Mouse (Mus musculus) ovary, postnatal 14 days (tissue): ENCODE measurements around the gene Tas2r137.

ENCODE experiments used
- DNase-seq: peaks from one replicate; pipeline ENCODE4 v3.0.0; 2022; ENCODE audit warnings: low spot score

Gene Tas2r137

DNA sequence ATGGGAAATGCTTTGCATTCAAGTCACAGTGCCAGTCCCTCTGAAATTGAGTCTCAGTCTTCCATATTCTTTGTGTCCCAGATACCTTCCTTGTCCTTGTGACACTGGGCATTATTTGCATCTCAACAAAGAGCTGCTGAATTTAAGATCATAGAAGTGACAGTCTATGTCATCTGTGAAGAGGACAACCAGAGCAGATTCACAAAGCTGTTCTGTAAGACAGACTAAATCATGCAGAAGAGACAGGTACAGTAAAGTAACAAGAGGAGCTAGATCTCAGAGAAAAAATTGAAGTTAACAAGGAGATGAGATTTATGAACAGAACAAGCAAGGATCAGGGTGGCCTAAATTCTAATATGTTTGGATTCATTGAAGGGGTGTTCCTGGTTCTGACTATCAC lies at the start of gene Tas2r137:
Gene Tas2r137 (plus strand): TSS at position 301 of the 400 bp plus-strand sequence.
- DNase-seq: no peak

DNA sequence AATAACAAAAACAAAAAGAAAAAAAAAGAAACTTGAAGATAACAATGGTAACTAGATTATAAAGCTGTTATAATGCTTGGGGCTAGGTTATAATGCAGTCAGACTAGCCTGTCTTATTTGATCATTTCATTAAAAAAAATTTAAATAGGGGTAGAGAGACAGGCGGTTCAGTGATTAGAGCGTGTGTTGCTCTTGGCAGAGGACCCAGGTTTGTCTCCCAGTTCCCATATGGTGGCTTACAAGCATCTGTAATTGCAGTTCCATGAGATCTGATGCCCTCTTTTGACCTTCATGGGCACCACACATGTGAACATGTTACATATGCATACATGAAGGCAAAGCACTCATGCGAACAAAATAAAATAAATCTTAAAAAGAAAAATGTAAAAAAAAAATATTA lies 49.8 kb upstream of the Tas2r137 start:
- DNase-seq: no peak

DNA sequence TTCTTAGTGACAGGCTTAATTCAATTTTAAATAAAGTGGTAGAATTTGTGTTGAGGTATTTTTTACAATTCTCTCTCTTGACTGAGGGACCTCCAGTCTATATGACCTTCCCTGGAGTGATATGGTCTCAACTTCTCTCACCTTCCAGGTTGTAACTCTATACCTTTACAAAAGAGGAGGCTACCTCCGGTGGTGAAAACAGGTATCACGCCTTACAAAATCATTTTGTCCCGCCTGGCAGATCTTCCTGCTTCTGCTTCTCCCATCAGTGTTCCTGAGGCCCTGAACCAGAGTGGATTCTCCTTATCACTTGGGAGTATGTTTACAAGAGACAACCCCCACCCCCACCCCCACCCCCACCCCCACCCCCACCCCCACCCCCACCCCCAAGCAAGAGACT lies 49.3 kb upstream of the Tas2r137 start:
- no peak for DNase-seq

DNA sequence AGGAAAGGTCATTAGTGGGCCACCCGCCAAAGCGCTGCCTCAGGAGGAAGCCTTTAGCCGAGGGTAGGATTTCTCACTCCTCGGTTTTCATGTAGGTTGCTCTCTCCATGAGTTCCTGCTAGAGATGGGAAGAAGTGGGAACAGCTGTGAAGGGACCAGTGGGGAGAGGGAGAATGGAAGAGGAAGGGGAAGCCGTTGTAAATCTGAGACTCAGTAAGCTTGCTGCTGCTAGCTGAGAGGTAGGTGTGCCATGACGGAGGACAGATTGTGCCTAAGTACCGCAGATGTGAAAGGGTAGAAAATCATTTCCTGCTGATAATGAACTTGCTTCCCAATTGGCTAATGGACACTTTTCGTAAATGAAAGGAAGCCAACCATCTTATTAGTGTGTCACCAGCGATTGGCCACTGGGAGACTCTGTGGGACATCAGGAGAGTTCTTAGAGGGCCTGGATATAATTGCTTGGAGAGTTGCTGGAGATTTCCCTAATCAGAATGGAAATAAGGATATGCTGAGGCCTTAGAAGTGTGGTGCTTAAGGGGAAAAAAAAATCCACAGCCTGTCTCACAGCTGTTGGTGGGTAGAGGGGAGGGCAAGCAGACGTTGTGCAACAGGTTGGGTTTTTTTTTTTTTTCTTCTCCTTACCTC lies 47.6 kb upstream of the Tas2r137 start:
- DNase-seq: no peak

GRCm38 (mm10) chr6:40448626-40449025 lies 42.4 kb upstream of the Tas2r137 start:
- DNase-seq: no peak

DNA sequence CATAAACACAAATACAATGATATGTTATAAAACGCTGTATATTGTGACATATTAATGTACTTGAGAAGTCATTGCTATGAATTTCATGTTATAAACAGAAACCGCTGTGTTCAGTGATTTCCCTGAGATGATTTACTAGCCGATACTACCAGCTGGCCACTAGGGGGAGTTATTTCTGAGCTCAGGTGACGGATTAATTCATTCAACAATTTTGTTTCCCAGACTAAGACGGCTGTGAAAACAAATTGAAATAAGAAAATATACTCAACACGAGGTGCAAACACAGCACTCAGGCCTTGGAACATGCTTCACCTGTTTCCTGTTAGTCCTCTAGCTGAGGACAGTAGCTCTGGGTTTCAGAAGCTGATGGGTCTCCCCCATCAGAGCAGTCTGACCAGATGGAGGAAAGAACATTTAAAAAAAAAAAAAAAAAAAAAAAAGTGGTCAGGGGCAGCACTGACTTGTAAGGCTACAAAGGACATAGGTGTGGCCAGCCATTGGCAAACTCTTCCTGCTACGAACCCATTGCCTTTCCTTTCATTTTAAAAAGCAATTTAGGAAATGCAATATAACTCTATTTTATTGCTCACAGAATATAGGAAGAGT lies 36.5 kb upstream of the Tas2r137 start:
- DNase-seq: no peak

- DNase-seq: no peak
Observed at GRCm38 (mm10) chr6:40465710-40466109, 25.3 kb upstream of the Tas2r137 start.

DNA sequence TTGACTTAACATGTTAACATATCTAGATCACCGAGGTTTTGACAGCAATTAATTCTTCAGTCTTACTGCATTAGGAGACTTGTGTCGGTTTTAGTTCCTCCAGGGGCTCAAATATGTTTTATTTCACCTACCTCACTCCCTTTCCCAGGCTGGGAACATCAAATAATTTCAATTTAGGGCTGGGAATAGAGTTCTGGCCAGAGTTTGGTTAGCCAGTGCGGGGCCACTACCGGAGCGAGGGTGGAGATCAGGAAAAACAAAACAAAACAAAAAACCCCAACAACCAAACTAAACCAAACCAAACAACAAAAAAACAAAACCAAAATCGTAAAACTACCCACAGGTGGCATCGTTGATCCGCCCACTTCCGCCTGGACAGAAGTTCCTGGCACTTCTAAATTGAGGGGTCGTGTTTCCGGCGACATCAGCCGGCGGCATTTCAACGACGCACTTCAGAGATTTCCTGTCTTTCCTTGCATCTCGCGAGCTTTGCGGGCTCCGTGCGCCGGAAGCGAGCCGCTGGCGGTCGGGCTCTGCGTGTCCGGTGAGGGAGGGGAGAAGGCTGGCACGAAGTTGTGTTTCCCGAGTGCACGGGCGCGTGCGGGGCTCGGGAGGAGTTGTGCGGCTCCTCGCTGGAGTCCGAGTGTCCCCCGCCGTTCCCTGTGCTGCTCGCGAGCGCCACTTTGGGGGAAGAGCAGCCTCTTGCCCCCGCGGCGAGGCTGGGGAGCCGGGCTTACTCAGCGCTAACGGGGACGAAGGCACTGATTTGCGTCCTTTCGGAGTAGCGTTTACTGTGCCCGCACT lies 19.9 kb upstream of the Tas2r137 start, which contains the start of gene Ssbp1:
Gene Ssbp1 (plus strand): TSS at position 437 of the 804 bp plus-strand sequence.
- DNase-seq: peak; percentile 85

DNA sequence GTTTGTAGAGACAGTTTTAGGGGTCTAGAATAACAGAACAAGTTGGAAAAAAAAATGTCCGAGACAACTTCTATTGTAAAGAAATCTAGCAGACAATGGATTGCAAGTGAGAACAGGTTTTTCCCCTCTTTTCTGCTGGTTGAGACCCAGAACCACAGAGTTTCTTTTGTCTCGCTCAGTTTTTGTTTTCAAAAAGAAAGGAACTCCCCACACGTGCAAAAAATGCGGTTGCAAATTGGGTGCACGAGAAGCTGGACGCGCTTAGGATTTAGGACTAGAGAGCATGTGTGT lies 19.4 kb upstream of the Tas2r137 start:
- no peak for DNase-seq

DNA sequence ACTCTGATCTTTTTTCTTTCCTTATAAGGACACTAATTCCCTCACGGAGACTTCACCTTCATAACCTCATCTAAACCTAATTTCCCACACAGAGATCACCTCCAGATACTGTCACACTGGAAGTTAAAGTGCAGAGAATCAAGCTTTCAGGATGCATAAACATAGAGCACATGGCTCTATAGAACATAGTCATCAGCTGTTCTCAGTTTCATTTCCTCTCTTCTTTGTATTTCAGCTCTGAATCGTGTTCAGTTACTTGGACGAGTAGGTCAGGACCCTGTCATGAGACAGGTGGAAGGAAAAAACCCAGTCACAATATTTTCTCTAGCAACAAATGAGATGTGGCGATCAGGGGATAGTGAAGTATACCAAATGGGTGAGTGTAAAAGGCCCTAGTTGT lies 14.9 kb upstream of the Tas2r137 start:
- DNase-seq: no peak

DNA sequence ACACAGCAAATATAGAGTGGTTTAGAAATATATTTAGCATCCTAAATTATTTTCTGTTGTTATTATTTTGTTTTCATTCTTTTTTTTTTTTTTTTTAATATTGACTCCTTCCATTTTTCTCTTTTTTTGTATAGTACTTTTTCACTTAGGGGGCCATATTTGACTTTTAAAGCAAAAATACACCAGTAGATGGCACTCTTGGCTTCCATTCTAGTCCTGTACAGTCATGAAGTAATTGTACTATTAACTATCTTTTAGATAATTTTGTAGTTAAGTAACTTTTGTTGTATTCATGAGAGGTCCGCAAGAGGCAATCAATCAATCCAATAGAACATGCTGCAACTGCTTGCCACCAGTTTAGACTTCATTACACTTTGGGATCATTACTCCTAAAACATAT lies 11.3 kb upstream of the Tas2r137 start:
- no peak for DNase-seq

GRCm38 (mm10) chr6:40482318-40482717 lies 8.7 kb upstream of the Tas2r137 start:
- no peak for DNase-seq

GRCm38 (mm10) chr6:40493229-40493628 lies 2.2 kb downstream of the Tas2r137 start, which contains the start of gene Tas2r108:
Tas2r108 (plus strand) TSS chr6:40493529.
- DNase-seq: no peak

GRCm38 (mm10) chr6:40519408-40519807 lies 28.4 kb downstream of the Tas2r137 start, which contains the start of gene Prss37:
Prss37 (minus strand) TSS chr6:40519508.
- no peak for DNase-seq
